Mouse (Mus musculus) common myeloid progenitor, adult 5-6 weeks (primary cell): ENCODE data around the gene Pou4f2. TPM values are rescaled to one million over a fixed set of nuclear protein-coding genes. Genes with fewer than 3 reads are reported as not detected.

Source experiments
- ATAC-seq: replicated peaks from 2 replicates; pipeline ENCODE4 v1.8.0; 2016; ENCODE audit warnings: low read depth, mild to moderate bottlenecking, moderate TSS enrichment, inconsistent platforms; ENCODE audit not compliant: poor library complexity, severe bottlenecking
- total RNA-seq: library from RNA; stranded (forward); fragments of 200-1000, 187-1606 nt; gene quantifications from 2 replicates; pipeline ENCODE4 v1.2.3, GENCODE M21; 2017

Gene Pou4f2
- not detected in 2 replicates for total RNA-seq

GRCm38 (mm10) chr8:78436071-78436651 is at the start of gene Pou4f2:
Gene Pou4f2, minus strand, starts transcription at chr8:78436645.
- peak; percentile 33; the same call in 1 of the 2 replicates for ATAC-seq

GRCm38 (mm10) chr8:78477051-78477829 is 40.8 kb upstream of the Pou4f2 start:
- ATAC-seq: no peak

- ATAC-seq: no peak
These were observed 31.4 kb upstream of the Pou4f2 start for GRCm38 (mm10) chr8:78467889-78468288.

GRCm38 (mm10) chr8:78463941-78464340 is 27.5 kb upstream of the Pou4f2 start:
- no peak for ATAC-seq

GRCm38 (mm10) chr8:78456441-78456840 is 20.0 kb upstream of the Pou4f2 start:
- no peak for ATAC-seq

- no peak for ATAC-seq
These were observed 6.3 kb upstream of the Pou4f2 start for GRCm38 (mm10) chr8:78442781-78443180.

- ATAC-seq: peak; percentile 48
These were observed 1.7 kb upstream of the Pou4f2 start for GRCm38 (mm10) chr8:78438121-78438520.

GRCm38 (mm10) chr8:78437140-78438045 is 948 bp upstream of the Pou4f2 start:
- ATAC-seq: no peak

GRCm38 (mm10) chr8:78436661-78437060 is 216 bp upstream of the Pou4f2 start:
- no peak for ATAC-seq

- ATAC-seq: no peak
These were observed 853 bp downstream of the Pou4f2 start for GRCm38 (mm10) chr8:78435624-78435960.

GRCm38 (mm10) chr8:78434823-78435623 is 1.4 kb downstream of the Pou4f2 start:
- ATAC-seq: no peak

- ATAC-seq: no peak
These were observed 2.1 kb downstream of the Pou4f2 start for GRCm38 (mm10) chr8:78434340-78434739.

GRCm38 (mm10) chr8:78433318-78433717 is 3.1 kb downstream of the Pou4f2 start:
- ATAC-seq: no peak

- no peak for ATAC-seq
These were observed 4.0 kb downstream of the Pou4f2 start for GRCm38 (mm10) chr8:78432451-78432850.

- ATAC-seq: 0 out of 2 replicates have a peak, but pooled peaks have one; percentile 50
These were observed 5.1 kb downstream of the Pou4f2 start for GRCm38 (mm10) chr8:78431356-78431755.

- ATAC-seq: no peak
These were observed 8.3 kb downstream of the Pou4f2 start for GRCm38 (mm10) chr8:78428148-78428547.

- no peak for ATAC-seq
These were observed 8.7 kb downstream of the Pou4f2 start for GRCm38 (mm10) chr8:78427769-78428130.

- ATAC-seq: no peak
These were observed 9.3 kb downstream of the Pou4f2 start for GRCm38 (mm10) chr8:78426875-78427768.

- ATAC-seq: no peak
These were observed 10.0 kb downstream of the Pou4f2 start for GRCm38 (mm10) chr8:78426455-78426854.
